Mouse (Mus musculus) liver, embryonic 13.5 days (tissue): ENCODE data around the gene Nat8f1. TPM values are rescaled to one million over a fixed set of nuclear protein-coding genes. Genes with fewer than 3 reads are reported as not detected.
A peak's percentile ranks its signal among the peaks of the same experiment; 100 is the strongest.
"Not testable (repeated sequence)": the region's sequence is repeated elsewhere in the genome, so short reads cannot be mapped to it uniquely, and the experiment has no call there.

Source experiments
- ATAC-seq: fragments of 200-750 bp; cut with Nextera tagmentation; 2 replicates; pipeline ENCODE4 v1.8.0; 2017; ENCODE audit warnings: low read depth, mild to moderate bottlenecking, moderate number of reproducible peaks, moderate library complexity
- DNase-seq: peaks from one replicate; pipeline ENCODE4 v3.0.0; 2022
- H3K27ac ChIP-seq: fragments of 300-500 bp; sonication (generic); 2 replicates; pipeline ENCODE4 v1.5.1; 2015; ENCODE audit warnings: moderate library complexity, mild to moderate bottlenecking, inconsistent platforms
- H3K27me3 ChIP-seq: fragments of 300-500 bp; sonication (generic); 2 replicates; pipeline ENCODE4 v1.6.1; 2015; ENCODE audit warnings: mild to moderate bottlenecking, inconsistent platforms
- H3K36me3 ChIP-seq: fragments of 300-500 bp; sonication (generic); 2 replicates; pipeline ENCODE4 v1.6.1; 2015; ENCODE audit warnings: mild to moderate bottlenecking, inconsistent platforms
- H3K4me1 ChIP-seq: fragments of 300-500 bp; sonication (generic); replicated peaks from 2 replicates; pipeline ENCODE4 v1.6.1; 2015; ENCODE audit warnings: inconsistent platforms
- H3K4me2 ChIP-seq: fragments of 300-500 bp; sonication (generic); 2 replicates; pipeline ENCODE4 v1.6.1; 2015; ENCODE audit warnings: inconsistent platforms, mild to moderate bottlenecking, moderate library complexity
- H3K4me3 ChIP-seq: fragments of 300-500 bp; sonication (generic); replicated peaks from 2 replicates; pipeline ENCODE4 v1.5.1; 2015; ENCODE audit warnings: mild to moderate bottlenecking, inconsistent platforms
- H3K9ac ChIP-seq: fragments of 300-500 bp; sonication (generic); 2 replicates; pipeline ENCODE4 v1.6.1; 2015; ENCODE audit warnings: mild to moderate bottlenecking, inconsistent platforms
- H3K9me3 ChIP-seq: fragments of 300-500 bp; sonication (generic); replicated peaks from 2 replicates; pipeline ENCODE4 v1.6.1; 2016; ENCODE audit warnings: inconsistent platforms
- WGBS: fragments of 180-500 bp; shearing (Covaris S2); methylation state at CpG from one replicate; pipeline ENCODE4 v1.1.7; 2015; ENCODE audit not compliant: insufficient replicate concordance; 5-methylcytosine and 5-hydroxymethylcytosine counted together
- polyA plus RNA-seq: library from polyadenylated mRNA; unstranded; fragments of >200 nt; fragmentation: Nextera tagmentation; extraction: Ambion mirVana; gene quantifications from 2 replicates; pipeline ENCODE4 v1.2.1, GENCODE M21; 2015

Nat8f1 gene
- 5.0 and 5.6 TPM in 2 replicates for polyA plus RNA-seq

GRCm38 (mm10) chr6:85915539-85916513 lies at the start of gene Nat8f1:
Gene Nat8f1, minus strand, starts transcription at chr6:85915687.
- H3K36me3 ChIP-seq, H3K27me3 ChIP-seq, H3K9me3 ChIP-seq: not testable (repeated sequence)
- H3K4me3 ChIP-seq, result peak within 1 kb of the TSS; percentile 67
- peak; percentile 97 for ATAC-seq
- peak within 1 kb of the TSS; percentile 91 for H3K27ac ChIP-seq
- peaks cover 37% of the 10 kb centered on the region for H3K4me1 ChIP-seq
- DNase-seq, result peak; percentile 82
- peak within 1 kb of the TSS; percentile 76 for H3K9ac ChIP-seq
- under 1% methylated on average over 61 of the region's 61 CpGs for WGBS
- peak within 1 kb of the TSS; percentile 81 for H3K4me2 ChIP-seq

DNA sequence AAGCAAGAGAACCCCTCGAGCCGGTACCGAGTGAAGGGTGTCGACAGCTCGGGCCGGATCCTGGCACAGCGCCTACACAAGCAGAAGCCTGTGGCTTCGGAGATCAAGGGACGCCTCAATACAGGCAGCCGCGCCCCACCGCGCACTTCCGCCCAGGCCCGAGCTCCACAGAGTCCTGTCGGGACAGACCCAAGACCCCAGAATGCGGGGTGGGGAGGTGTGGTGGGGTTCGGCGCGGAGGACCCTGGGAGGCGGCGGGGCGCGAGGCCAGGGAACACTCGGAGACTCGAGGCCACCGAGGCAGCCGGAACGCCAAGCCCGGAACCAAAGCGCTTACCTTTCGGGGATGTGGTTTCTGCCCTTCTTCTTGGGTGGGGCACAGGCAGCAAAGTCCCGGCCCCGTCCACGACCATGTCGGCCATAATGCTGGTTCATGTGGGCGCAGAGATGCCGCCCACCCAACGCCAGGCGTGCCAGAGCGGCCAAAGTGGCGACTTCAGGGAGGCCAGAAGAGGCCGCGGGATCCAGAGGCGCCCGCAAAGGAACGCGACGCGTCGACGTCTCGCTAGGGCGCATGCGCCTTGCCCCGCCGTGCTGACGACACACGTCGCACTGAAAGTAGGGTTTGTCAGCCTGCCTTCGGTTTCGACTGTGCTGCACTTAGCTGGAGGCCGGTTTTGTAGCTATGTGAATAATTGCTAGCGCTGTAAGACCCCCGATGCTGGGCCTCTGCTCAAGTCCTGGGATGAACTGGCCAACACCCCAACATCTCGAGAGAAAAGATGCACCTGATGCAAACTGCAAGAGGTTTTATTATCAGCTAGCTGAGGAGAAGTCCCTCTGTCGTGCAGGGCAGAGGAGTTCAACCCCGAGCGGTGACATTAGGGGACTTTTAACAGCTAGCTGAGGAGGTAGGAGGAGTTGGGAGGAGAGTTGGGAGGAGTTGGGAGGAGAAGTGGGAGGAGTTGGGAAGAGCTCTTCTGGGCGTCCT lies 45.9 kb upstream of the Nat8f1 start, which contains the start of gene Dusp11:
Gene Dusp11 (minus strand): TSS at position 567 of the 991 bp plus-strand sequence.
- ATAC-seq (peak; percentile 94), DNase-seq (peak; percentile 89)
- H3K4me3 ChIP-seq, result peak within 1 kb of the TSS; percentile 78

DNA sequence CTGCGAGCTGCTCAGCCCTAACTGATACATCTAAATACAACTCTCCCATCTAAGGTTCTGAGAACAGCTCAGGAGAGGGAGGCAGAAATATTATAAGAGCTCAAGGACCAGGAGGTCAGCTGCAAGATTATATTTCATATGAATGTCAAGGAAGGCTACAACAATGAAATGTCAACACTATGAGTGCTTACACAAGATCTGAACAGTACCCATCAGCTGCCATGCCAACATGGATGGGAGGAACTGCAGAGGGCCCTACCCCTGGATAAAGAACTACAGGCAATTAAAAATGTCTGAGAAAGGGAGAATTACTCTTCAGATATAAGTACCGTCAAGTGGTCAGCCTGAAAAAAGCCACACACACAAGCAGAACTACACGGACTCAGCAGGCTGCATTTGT lies 42.1 kb upstream of the Nat8f1 start:
- Histone ChIP-seq H3K36me3 (peaks cover 60% of the 10 kb centered on the region), H3K9me3 (no peaks in the 10 kb centered on the region), H3K27ac (no peak overlapping the region)

More for the DNA sequence above, 45.9 kb upstream of the Nat8f1 start, which contains the start of gene Dusp11:
- under 1% methylated on average over 70 of the region's 70 CpGs for WGBS
- Histone ChIP-seq H3K27ac (peak within 1 kb of the TSS; percentile 100), H3K9ac (peak within 1 kb of the TSS; percentile 90), H3K4me2 (peak within 1 kb of the TSS; percentile 88), H3K27me3 (no peaks in the 10 kb centered on the region), H3K36me3 (peaks cover 26% of the 10 kb centered on the region), H3K9me3 (no peaks in the 10 kb centered on the region), H3K4me1 (peaks cover 24% of the 10 kb centered on the region)

DNA sequence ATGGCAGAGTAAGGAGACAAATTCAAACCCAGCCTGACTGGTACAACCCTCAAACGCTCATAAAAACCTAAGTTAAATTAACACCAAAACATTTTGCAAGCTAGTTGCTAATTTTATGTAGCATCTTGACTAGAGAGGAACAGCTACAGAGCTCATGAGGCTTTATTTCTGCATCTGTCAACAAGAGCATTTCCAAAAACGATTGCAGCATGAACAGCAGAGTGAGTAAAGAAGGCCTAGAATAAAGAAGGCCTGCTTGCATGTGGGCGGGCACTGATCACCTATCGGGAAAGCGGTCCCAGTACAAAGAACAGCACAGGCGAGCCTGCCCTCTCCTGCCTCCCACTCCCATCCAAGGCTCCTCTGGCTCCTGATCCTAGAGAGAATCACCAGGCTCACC lies 33.1 kb upstream of the Nat8f1 start:
- Histone ChIP-seq H3K9me3 (no peaks in the 10 kb centered on the region), H3K4me2 (no peak overlapping the region), H3K27ac (no peak overlapping the region), H3K9ac (no peak overlapping the region), H3K4me1 (no peaks in the 10 kb centered on the region; the same call in 1 of the 2 replicates), H3K36me3 (peaks cover 96% of the 10 kb centered on the region), H3K4me3 (no peak overlapping the region), H3K27me3 (no peaks in the 10 kb centered on the region)
- ATAC-seq, result no peak
- DNase-seq, result no peak
- 83% methylated on average over 6 of the region's 6 CpGs for WGBS

More for the DNA sequence above, 42.1 kb upstream of the Nat8f1 start:
- 82% methylated on average over 3 of the region's 3 CpGs for WGBS
- DNase-seq (no peak), ATAC-seq (no peak)
- Histone ChIP-seq H3K27me3 (no peaks in the 10 kb centered on the region), H3K9ac (no peak overlapping the region), H3K4me3 (no peak overlapping the region), H3K4me1 (peaks cover 15% of the 10 kb centered on the region), H3K4me2 (no peak overlapping the region)

- H3K27ac ChIP-seq, result no peak overlapping the region
- no peak overlapping the region for H3K4me2 ChIP-seq
- H3K9me3 ChIP-seq, result no peaks in the 10 kb centered on the region
- H3K27me3 ChIP-seq, result no peaks in the 10 kb centered on the region
- H3K36me3 ChIP-seq, result peaks cover 56% of the 10 kb centered on the region
- H3K4me1 ChIP-seq, result peaks cover 17% of the 10 kb centered on the region
- WGBS, result 75% methylated on average over 3 of the region's 3 CpGs
- no peak overlapping the region for H3K4me3 ChIP-seq
- ATAC-seq (0 out of 2 replicates have a peak, but pooled peaks have one; percentile 60), DNase-seq (no peak)
- no peak overlapping the region for H3K9ac ChIP-seq
These were observed 27.0 kb upstream of the Nat8f1 start for GRCm38 (mm10) chr6:85942469-85942868.

DNA sequence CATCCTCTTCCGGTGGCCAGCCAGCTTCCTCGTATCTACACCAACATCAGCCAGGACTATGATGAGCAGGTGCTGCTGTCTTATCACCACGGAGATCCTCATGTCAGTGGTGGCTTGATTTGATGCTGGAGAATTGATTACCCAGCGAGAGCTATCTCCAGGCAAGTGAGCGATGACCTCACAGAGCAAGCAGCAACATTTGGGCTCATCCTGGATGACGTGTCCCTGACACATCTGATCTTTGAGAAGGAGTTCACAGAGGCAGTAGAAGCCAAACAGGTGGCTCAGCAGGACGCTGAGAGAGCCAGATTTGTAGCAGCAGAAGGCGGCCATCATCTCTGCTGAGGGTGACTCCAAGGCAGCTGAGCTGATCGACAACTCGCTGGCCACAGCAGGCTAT lies 23.2 kb upstream of the Nat8f1 start:
- 68% methylated on average over 10 of the region's 10 CpGs for WGBS
- H3K27ac ChIP-seq, result no peak overlapping the region
- H3K4me2 ChIP-seq, result no peak overlapping the region
- peaks cover 20% of the 10 kb centered on the region for H3K36me3 ChIP-seq
- ATAC-seq, result no peak
- peaks cover 27% of the 10 kb centered on the region for H3K4me1 ChIP-seq
- DNase-seq, result no peak
- H3K9ac ChIP-seq, result no peak overlapping the region
- no peaks in the 10 kb centered on the region for H3K27me3 ChIP-seq
- no peak overlapping the region for H3K4me3 ChIP-seq
- no peaks in the 10 kb centered on the region for H3K9me3 ChIP-seq

DNA sequence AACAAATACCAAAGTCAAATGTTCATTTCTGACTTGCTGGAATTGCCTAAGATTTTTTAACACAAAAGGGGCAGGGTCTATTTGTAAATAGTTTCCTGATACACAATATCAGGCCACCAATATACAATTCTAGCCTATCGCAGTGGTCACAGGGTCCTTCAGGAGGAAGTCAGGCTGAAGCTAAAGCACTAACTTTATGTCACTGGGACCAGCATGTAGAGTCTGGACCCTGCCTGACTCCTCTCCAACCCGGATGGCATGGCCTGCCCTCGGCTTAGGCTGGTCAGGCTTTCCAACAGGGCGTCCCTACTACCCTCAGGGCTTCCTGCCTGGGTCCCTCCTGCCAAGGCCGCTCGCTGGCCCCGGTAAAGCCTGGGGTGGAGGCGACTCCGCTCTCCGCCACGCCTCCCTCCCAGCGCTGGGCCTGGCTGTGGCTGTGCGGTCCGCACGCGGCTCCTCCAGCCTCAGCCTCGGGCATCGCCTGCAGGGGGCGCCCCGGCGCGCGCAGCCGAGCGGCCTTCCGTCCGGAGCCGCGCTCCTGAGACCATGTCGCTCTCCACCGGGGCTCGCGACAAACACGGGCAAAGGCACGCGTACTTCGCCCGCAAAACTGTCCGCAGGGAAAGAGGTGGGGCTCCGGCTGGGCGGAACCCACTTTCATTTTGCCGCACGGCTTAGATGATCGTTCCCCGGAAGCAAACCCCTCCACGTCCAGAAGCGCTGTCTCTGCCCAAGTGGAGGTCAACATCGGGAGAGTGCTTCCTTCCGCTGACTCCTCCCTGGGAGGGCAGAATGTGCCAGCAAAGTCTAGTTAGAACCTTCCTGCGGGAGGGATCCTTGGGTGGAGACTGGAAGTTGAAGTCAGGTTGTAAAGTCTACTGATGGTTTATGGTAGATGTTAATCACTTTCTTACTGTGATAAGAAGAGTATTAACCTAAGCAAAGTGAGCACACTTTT lies 21.3 kb upstream of the Nat8f1 start:
- H3K9ac ChIP-seq, result peak overlapping the region; percentile 69
- H3K27ac ChIP-seq, result peak overlapping the region; percentile 66
- peaks cover 14% of the 10 kb centered on the region for H3K4me1 ChIP-seq
- under 1% methylated on average over 48 of the region's 50 CpGs for WGBS
- H3K27me3 ChIP-seq, H3K36me3 ChIP-seq, H3K9me3 ChIP-seq: not testable (repeated sequence)
- peak; percentile 82 for DNase-seq
- H3K4me2 ChIP-seq, result peak overlapping the region; percentile 72
- peak overlapping the region; percentile 64 for H3K4me3 ChIP-seq
- peak; percentile 96 for ATAC-seq

- no peaks in the 10 kb centered on the region for H3K9me3 ChIP-seq
- H3K4me1 ChIP-seq, result peaks cover 14% of the 10 kb centered on the region
- no peak overlapping the region for H3K9ac ChIP-seq
- no peak overlapping the region for H3K27ac ChIP-seq
- H3K36me3 ChIP-seq, result peaks cover 2% of the 10 kb centered on the region
- WGBS, result 58% methylated on average over 3 of the region's 3 CpGs
- DNase-seq, result no peak
- no peak overlapping the region for H3K4me2 ChIP-seq
- no peaks in the 10 kb centered on the region for H3K27me3 ChIP-seq
- H3K4me3 ChIP-seq, result no peak overlapping the region
- ATAC-seq, result no peak
These were observed 20.2 kb upstream of the Nat8f1 start for GRCm38 (mm10) chr6:85935646-85936045.

- H3K9me3 ChIP-seq, result no peaks in the 10 kb centered on the region
- no peak for ATAC-seq
- no peak overlapping the region for H3K4me2 ChIP-seq
- no peak overlapping the region for H3K4me3 ChIP-seq
- H3K36me3 ChIP-seq, result peaks cover 17% of the 10 kb centered on the region
- H3K27ac ChIP-seq, result no peak overlapping the region
- H3K27me3 ChIP-seq, result no peaks in the 10 kb centered on the region
- no peak overlapping the region for H3K9ac ChIP-seq
- peaks cover 19% of the 10 kb centered on the region for H3K4me1 ChIP-seq
- DNase-seq, result no peak
- whole genome bisulfite sequencing, result 70% methylated on average over 8 of the region's 8 CpGs
These were observed 18.6 kb upstream of the Nat8f1 start for GRCm38 (mm10) chr6:85934047-85934446.

DNA sequence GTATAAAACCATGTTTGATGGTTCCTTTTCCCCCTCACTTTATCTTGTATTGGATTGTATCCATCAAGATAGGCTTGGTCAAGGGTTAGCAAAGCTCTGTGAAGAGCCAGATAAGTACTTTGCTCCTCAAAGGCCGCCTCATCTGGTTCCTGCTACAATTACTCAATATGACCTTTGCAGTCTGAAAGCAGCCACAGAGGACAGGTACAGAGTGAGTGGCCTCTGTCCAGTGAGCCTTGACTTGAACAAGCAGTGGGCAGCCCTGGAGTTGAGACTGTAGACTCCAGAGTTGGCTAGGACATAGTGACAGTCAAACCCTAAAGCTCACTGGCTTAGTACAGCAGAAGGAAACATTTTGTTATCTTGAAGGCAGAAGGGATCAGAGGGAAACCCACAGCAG lies 13.8 kb upstream of the Nat8f1 start:
- Histone ChIP-seq H3K9me3 (no peaks in the 10 kb centered on the region), H3K36me3 (peaks cover 57% of the 10 kb centered on the region), H3K27ac (peak overlapping the region; percentile 55), H3K4me3 (no peak overlapping the region), H3K4me2 (no peak overlapping the region), H3K27me3 (no peaks in the 10 kb centered on the region), H3K9ac (no peak overlapping the region), H3K4me1 (peaks cover 5% of the 10 kb centered on the region; the same call in 1 of the 2 replicates)
- DNase-seq (no peak), ATAC-seq (peak; percentile 76)
- 41% methylated on average over 1 of the region's 1 CpGs for WGBS
